Mouse (Mus musculus) cerebellum, adult 2 months (tissue): Measurements from ENCODE around the gene Gm11937. TPM values are rescaled to one million over a fixed set of nuclear protein-coding genes. Genes with fewer than 3 reads are reported as not detected.
A peak's percentile ranks its signal among the peaks of the same experiment; 100 is the strongest.

ENCODE experiments used
- DNase-seq, 2 experiments: peaks; one replicate each; pipeline ENCODE4 v3.0.0; 2021
- H3K27ac ChIP-seq: fragments of 200-500 bp; 2 replicates; pipeline ENCODE4 v1.5.1; 2012; ENCODE audit warnings: low read length, control low read depth, inconsistent platforms; ENCODE audit not compliant: insufficient read depth
- H3K27me3 ChIP-seq: fragments of 200-500 bp; 2 replicates; pipeline ENCODE4 v1.6.1; 2012; ENCODE audit warnings: inconsistent platforms, mild to moderate bottlenecking, low read length, moderate library complexity; ENCODE audit not compliant: control insufficient read depth, insufficient read depth
- H3K4me1 ChIP-seq: fragments of 200-500 bp; 2 replicates; pipeline ENCODE4 v1.6.1; 2011; ENCODE audit warnings: low read length; ENCODE audit not compliant: control insufficient read depth, insufficient read depth
- H3K4me3 ChIP-seq: fragments of 200-500 bp; replicated peaks from 2 replicates; pipeline ENCODE3; 2011; ENCODE audit warnings: mild to moderate bottlenecking, low read depth, low read length, control low read depth; ENCODE audit not compliant: insufficient read depth
- CTCF ChIP-seq: fragments of 200-500 bp; IDR thresholded peaks from 2 replicates; pipeline ENCODE4 v1.5.1; 2011; ENCODE audit warnings: low read depth, mild to moderate bottlenecking, control low read depth, low read length, moderate library complexity, borderline replicate concordance; ENCODE audit not compliant: insufficient read depth
- POLR2A ChIP-seq: fragments of 200-500 bp; IDR thresholded peaks from 2 replicates; pipeline ENCODE4 v1.6.1; 2011; ENCODE audit warnings: low read length, control low read depth, borderline replicate concordance; ENCODE audit not compliant: insufficient read depth
- WGBS: fragments of 180-500 bp; shearing (Covaris S2); methylation state at CpG from one replicate; pipeline ENCODE4 v1.1.7; 2018; 5-methylcytosine and 5-hydroxymethylcytosine counted together
- polyA plus RNA-seq: library from polyadenylated mRNA; depleted of rRNA; stranded (reverse); fragments of >200 nt; gene quantifications from 2 replicates; pipeline ENCODE4 v1.2.3, GENCODE M21; 2012; rRNA removed

Gm11937 gene
- polyA plus RNA-seq, 1 experiment, result not detected

DNA sequence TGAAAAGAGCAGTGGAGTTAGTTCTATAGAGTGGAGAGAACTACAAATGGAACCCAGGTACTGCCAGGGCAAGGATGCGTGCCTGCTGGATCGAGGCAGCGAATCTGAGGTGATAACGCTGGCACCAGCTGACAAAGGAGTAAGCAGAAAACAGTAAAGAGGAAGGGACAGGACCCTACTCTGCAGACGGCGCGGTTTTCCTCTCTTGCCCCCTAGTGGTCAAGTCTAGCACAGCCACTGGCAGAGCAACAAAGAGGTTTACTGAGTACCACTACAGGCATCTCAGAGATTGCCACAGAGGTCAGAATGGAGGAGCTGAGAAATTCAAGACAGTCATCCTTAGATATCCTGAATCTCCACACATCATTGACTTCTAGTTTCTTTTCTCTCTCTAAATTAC lies 35.9 kb downstream of the Gm11937 start:
- WGBS, result 4% methylated on average over 7 of the region's 7 CpGs
- peak; percentile 38 to 56 for DNase-seq
- TF ChIP-seq CTCF (peak; percentile 70), POLR2A (no peak)
- H3K27me3 ChIP-seq, result no peaks in the 10 kb centered on the region
- no peak overlapping the region for H3K27ac ChIP-seq
- peaks cover 2% of the 10 kb centered on the region for H3K4me1 ChIP-seq
- H3K4me3 ChIP-seq, result no peak overlapping the region

DNA sequence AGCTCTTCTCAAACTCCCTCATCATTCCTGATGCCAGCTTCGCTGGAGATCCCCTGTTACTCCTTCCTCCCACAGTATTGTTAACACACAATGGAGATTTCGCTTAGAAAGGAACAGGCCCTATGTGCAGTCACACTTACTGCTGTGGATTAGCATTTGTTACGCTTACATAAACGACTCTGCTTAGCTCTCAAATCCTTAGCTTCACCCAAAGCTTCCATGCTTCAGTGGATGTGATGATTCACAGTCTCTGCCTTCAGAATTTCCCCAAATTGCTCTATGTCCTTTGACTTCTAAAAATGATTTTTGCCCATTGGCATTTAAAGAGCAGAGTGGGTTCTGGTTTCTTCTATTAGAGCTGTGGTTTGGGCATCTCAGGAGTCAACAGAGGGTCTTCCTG lies 36.8 kb downstream of the Gm11937 start:
- no peak overlapping the region for H3K4me3 ChIP-seq
- no peak overlapping the region for H3K27ac ChIP-seq
- H3K27me3 ChIP-seq, result no peaks in the 10 kb centered on the region
- peaks cover 2% of the 10 kb centered on the region for H3K4me1 ChIP-seq
- no peak for DNase-seq
- 43% methylated on average over 4 of the region's 4 CpGs for WGBS
- TF ChIP-seq POLR2A, result no peak
- no peak for TF ChIP-seq CTCF

DNA sequence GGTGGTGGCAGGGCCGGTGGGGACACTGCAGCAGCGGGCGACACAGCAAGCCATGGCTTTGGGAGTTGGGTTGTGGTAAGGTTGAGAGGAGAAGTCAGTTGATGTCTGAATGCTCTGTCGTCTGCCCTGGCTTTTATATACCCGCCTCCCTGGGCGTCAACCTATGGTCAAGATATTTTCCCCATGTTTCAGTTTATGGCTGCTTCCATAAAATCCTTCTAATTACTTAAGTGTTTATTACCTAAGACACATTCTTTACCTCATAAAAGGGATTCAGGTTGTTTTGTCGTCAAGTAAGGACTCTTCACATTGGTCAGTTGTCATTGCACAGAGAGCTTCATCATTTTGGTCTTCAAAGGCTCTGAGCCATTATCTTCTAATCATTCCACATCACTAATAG lies 43.5 kb downstream of the Gm11937 start, which contains the start of gene Krtap3-1:
Krtap3-1 (minus strand) TSS at position 101 of the 400 bp plus-strand sequence.
- no peak for DNase-seq
- 72% methylated on average over 7 of the region's 7 CpGs for WGBS
- TF ChIP-seq CTCF (no peak), POLR2A (no peak)
- H3K27me3 ChIP-seq, result no peaks in the 10 kb centered on the region
- no peak within 1 kb of the TSS for H3K27ac ChIP-seq
- H3K4me3 ChIP-seq, result no peak within 1 kb of the TSS
- no peaks in the 10 kb centered on the region for H3K4me1 ChIP-seq

DNA sequence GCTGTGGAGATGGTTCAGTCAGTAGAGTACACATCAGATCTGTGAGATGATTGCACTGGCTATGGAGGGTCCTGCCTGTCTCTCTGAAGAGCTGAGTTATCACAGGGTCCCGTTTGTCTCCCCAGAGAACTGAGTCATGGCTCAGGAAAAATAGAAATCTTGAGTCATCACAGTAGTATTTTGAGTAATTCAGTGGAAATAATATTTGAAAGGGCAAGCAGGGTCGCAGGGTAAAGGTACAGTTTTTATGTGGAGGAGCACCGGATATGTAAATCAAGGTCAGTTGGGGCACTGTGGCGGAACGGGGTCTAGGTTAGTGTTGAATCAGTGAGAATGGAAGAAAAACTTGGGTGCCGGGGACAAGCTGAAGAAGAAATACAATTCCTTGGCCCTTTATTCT lies 47.4 kb downstream of the Gm11937 start:
- Histone ChIP-seq H3K27me3 (no peaks in the 10 kb centered on the region), H3K4me1 (no peaks in the 10 kb centered on the region), H3K27ac (no peak overlapping the region), H3K4me3 (no peak overlapping the region)
- TF ChIP-seq POLR2A (no peak), CTCF (no peak)
- WGBS, result 78% methylated on average over 6 of the region's 6 CpGs
- DNase-seq, result no peak

Other genes starting within 250 kb of the Gm11937 start
- 2.5 and 2.6 TPM in 2 replicates for gene Krt28, start 235.3 kb downstream of the Gm11937 start, polyA plus RNA-seq
- gene Krt10, start 220.8 kb downstream of the Gm11937 start, polyA plus RNA-seq, result 11.9 and 12.6 TPM in 2 replicates
- 0.11 TPM in 1 of 2 replicates, not detected in the other for gene Krt12, start 187.9 kb downstream of the Gm11937 start, polyA plus RNA-seq
- gene Krt20, start 172.0 kb downstream of the Gm11937 start, polyA plus RNA-seq, result not detected in 2 replicates
- 0.06 and 0.08 TPM in 2 replicates for gene Krt23, start 117.1 kb downstream of the Gm11937 start, polyA plus RNA-seq
- gene Krt39, start 88.9 kb downstream of the Gm11937 start, polyA plus RNA-seq, result not detected in 2 replicates
- gene Krt40, start 67.0 kb downstream of the Gm11937 start, polyA plus RNA-seq, result not detected in 2 replicates
- not detected in 2 replicates for gene Krtap3-3, start 59.3 kb downstream of the Gm11937 start, polyA plus RNA-seq
- gene Krtap3-2, start 53.3 kb downstream of the Gm11937 start, polyA plus RNA-seq, result not detected in 2 replicates
- not detected in 2 replicates for gene Gm11939, start 50.7 kb downstream of the Gm11937 start, polyA plus RNA-seq
- not detected in 2 replicates for gene Krtap3-1, start 43.6 kb downstream of the Gm11937 start, polyA plus RNA-seq
- gene Krtap1-5, start 29.2 kb downstream of the Gm11937 start, polyA plus RNA-seq, result not detected in 2 replicates
- not detected in 2 replicates for gene Krtap1-4, start 26.5 kb downstream of the Gm11937 start, polyA plus RNA-seq
- gene Krtap1-3, start 18.9 kb downstream of the Gm11937 start, polyA plus RNA-seq, result not detected in 2 replicates
- gene Krtap9-3, start 12.1 kb downstream of the Gm11937 start, polyA plus RNA-seq, result not detected in 2 replicates
- not detected in 2 replicates for gene Gm11938, start 6.9 kb downstream of the Gm11937 start, polyA plus RNA-seq
- gene Krtap2-4, start 4.7 kb upstream of the Gm11937 start, polyA plus RNA-seq, result not detected in 2 replicates
- not detected in 2 replicates for gene Gm11562, start 10.2 kb upstream of the Gm11937 start, polyA plus RNA-seq
- gene Krtap4-1, start 18.0 kb upstream of the Gm11937 start, polyA plus RNA-seq, result not detected in 2 replicates
- gene Krtap4-2, start 24.9 kb upstream of the Gm11937 start, polyA plus RNA-seq, result not detected in 2 replicates
- not detected in 2 replicates for gene Krtap4-7, start 33.9 kb upstream of the Gm11937 start, polyA plus RNA-seq
- not detected in 2 replicates for gene Gm11555, start 40.0 kb upstream of the Gm11937 start, polyA plus RNA-seq
- gene Gm11563, start 48.8 kb upstream of the Gm11937 start, polyA plus RNA-seq, result not detected in 2 replicates
- not detected in 2 replicates for gene Krtap4-6, start 55.8 kb upstream of the Gm11937 start, polyA plus RNA-seq
- not detected in 2 replicates for gene Gm14190, start 80.6 kb upstream of the Gm11937 start, polyA plus RNA-seq
- gene Gm14180, start 124.1 kb upstream of the Gm11937 start, polyA plus RNA-seq, result not detected in 2 replicates
- not detected in 2 replicates for gene Gm11595, start 162.7 kb upstream of the Gm11937 start, polyA plus RNA-seq
- gene Krtap4-8, start 170.5 kb upstream of the Gm11937 start, polyA plus RNA-seq, result not detected in 2 replicates
- not detected in 2 replicates for gene Krtap4-9, start 175.0 kb upstream of the Gm11937 start, polyA plus RNA-seq
- gene Gm11596, start 183.3 kb upstream of the Gm11937 start, polyA plus RNA-seq, result not detected in 2 replicates
- gene Gm11569, start 188.7 kb upstream of the Gm11937 start, polyA plus RNA-seq, result not detected in 2 replicates
- gene Gm11554, start 194.3 kb upstream of the Gm11937 start, polyA plus RNA-seq, result not detected in 2 replicates
- not detected in 2 replicates for gene Krtap4-13, start 199.7 kb upstream of the Gm11937 start, polyA plus RNA-seq
- gene Gm11564, start 205.5 kb upstream of the Gm11937 start, polyA plus RNA-seq, result not detected in 2 replicates
- gene 2300003K06Rik, start 227.9 kb upstream of the Gm11937 start, polyA plus RNA-seq, result not detected in 2 replicates
- gene Krtap4-16, start 241.4 kb upstream of the Gm11937 start, polyA plus RNA-seq, result not detected in 2 replicates
- gene Gm11568, start 247.7 kb upstream of the Gm11937 start, polyA plus RNA-seq, result not detected in 2 replicates